Mouse (Mus musculus) ES-Bruce4 (cell line): ENCODE data around the gene Defb30. TPM values are rescaled to one million over a fixed set of nuclear protein-coding genes. Genes with fewer than 3 reads are reported as not detected.
A peak's percentile ranks its signal among the peaks of the same experiment; 100 is the strongest.

Source experiments
- H3K27ac ChIP-seq: 2 replicates; pipeline ENCODE4 v1.5.1; 2012; ENCODE audit warnings: low read length, inconsistent platforms; ENCODE audit not compliant: insufficient read depth
- H3K27me3 ChIP-seq: 2 replicates; pipeline ENCODE4 v1.6.1; 2012; ENCODE audit warnings: mild to moderate bottlenecking, low read length, inconsistent platforms; ENCODE audit not compliant: control insufficient read depth, poor library complexity, insufficient read depth, severe bottlenecking
- H3K36me3 ChIP-seq: 2 replicates; pipeline ENCODE4 v1.6.1; 2012; ENCODE audit warnings: inconsistent platforms, mild to moderate bottlenecking, low read length, moderate library complexity; ENCODE audit not compliant: control insufficient read depth, poor library complexity, insufficient read depth, severe bottlenecking
- H3K4me1 ChIP-seq: one replicate; pipeline ENCODE4 v1.8.1; 2011; ENCODE audit warnings: low read length; ENCODE audit not compliant: control insufficient read depth, insufficient read depth
- H3K4me3 ChIP-seq: 2 replicates; pipeline ENCODE4 v1.5.1; 2011; ENCODE audit warnings: low read depth, mild to moderate bottlenecking, low read length
- H3K9ac ChIP-seq: 2 replicates; pipeline ENCODE4 v1.6.1; 2012; ENCODE audit warnings: low read depth, mild to moderate bottlenecking, inconsistent platforms; ENCODE audit not compliant: poor library complexity, severe bottlenecking
- H3K9me3 ChIP-seq: replicated peaks from 2 replicates; pipeline ENCODE4 v1.6.1; 2012; ENCODE audit warnings: mild to moderate bottlenecking, low read length, inconsistent platforms; ENCODE audit not compliant: control insufficient read depth, poor library complexity, insufficient read depth, severe bottlenecking
- CTCF ChIP-seq: IDR thresholded peaks from one replicate; pipeline ENCODE4 v1.8.1; 2011; ENCODE audit warnings: low read depth, low read length
- EP300 ChIP-seq: IDR thresholded peaks from 2 replicates; pipeline ENCODE4 v1.6.1; 2011; ENCODE audit warnings: low read depth, low read length; ENCODE audit not compliant: insufficient read depth
- POLR2A ChIP-seq: IDR thresholded peaks from one replicate; pipeline ENCODE4 v1.8.1; 2011; ENCODE audit warnings: low read length; ENCODE audit not compliant: insufficient read depth
- polyA plus RNA-seq: library from polyadenylated mRNA; stranded (reverse); fragments of >200 nt; gene quantifications from 2 replicates; pipeline ENCODE4 v1.2.4, GENCODE M21; 2011; ENCODE audit warnings: low read depth; ENCODE audit not compliant: missing spikeins, insufficient read depth, insufficient read length

Defb30 gene
- polyA plus RNA-seq, 1 experiment: not detected

- Histone ChIP-seq H3K9ac (no peak overlapping the region), H3K27me3 (no peaks in the 10 kb centered on the region), H3K36me3 (no peaks in the 10 kb centered on the region), H3K4me1 (peaks cover 2% of the 10 kb centered on the region), H3K4me3 (no peak overlapping the region), H3K27ac (no peak overlapping the region), H3K9me3 (peaks cover 4% of the 10 kb centered on the region)
- no peak for TF ChIP-seq POLR2A
- TF ChIP-seq CTCF: no peak
- TF ChIP-seq EP300: no peak
Observed at GRCm38 (mm10) chr14:63054729-63055128, 5.0 kb upstream of the Defb30 start.

- Histone ChIP-seq H3K27ac (no peak overlapping the region), H3K9ac (no peak overlapping the region), H3K9me3 (no peaks in the 10 kb centered on the region), H3K4me1 (peaks cover 2% of the 10 kb centered on the region), H3K27me3 (no peaks in the 10 kb centered on the region), H3K4me3 (no peak overlapping the region), H3K36me3 (no peaks in the 10 kb centered on the region)
- TF ChIP-seq EP300 (no peak), CTCF (peak; percentile 78), POLR2A (no peak)
Observed at GRCm38 (mm10) chr14:63050769-63051168, 1.0 kb upstream of the Defb30 start.

GRCm38 (mm10) chr14:63046691-63047090, 3.1 kb downstream of the Defb30 start, which contains the start of gene Defb42:
TSS of gene Defb42 (plus strand) at chr14:63046991.
- H3K9me3 ChIP-seq: no peaks in the 10 kb centered on the region
- no peak within 1 kb of the TSS for H3K4me3 ChIP-seq
- no peak within 1 kb of the TSS for H3K9ac ChIP-seq
- H3K27ac ChIP-seq: no peak within 1 kb of the TSS
- H3K36me3 ChIP-seq: no peaks in the 10 kb centered on the region
- TF ChIP-seq POLR2A (no peak), EP300 (no peak), CTCF (no peak)
- no peaks in the 10 kb centered on the region for H3K27me3 ChIP-seq
- peaks cover 2% of the 10 kb centered on the region for H3K4me1 ChIP-seq

- no peak overlapping the region for H3K27ac ChIP-seq
- no peaks in the 10 kb centered on the region for H3K4me1 ChIP-seq
- H3K4me3 ChIP-seq: no peak overlapping the region
- H3K36me3 ChIP-seq: no peaks in the 10 kb centered on the region
- no peaks in the 10 kb centered on the region for H3K9me3 ChIP-seq
- no peak overlapping the region for H3K9ac ChIP-seq
- TF ChIP-seq POLR2A (no peak), EP300 (no peak), CTCF (no peak)
- H3K27me3 ChIP-seq: no peaks in the 10 kb centered on the region
Observed at GRCm38 (mm10) chr14:63020524-63021156, 29.1 kb downstream of the Defb30 start.

- Histone ChIP-seq H3K36me3 (no peaks in the 10 kb centered on the region), H3K9me3 (no peaks in the 10 kb centered on the region), H3K9ac (no peak overlapping the region), H3K27ac (no peak overlapping the region), H3K27me3 (no peaks in the 10 kb centered on the region), H3K4me3 (no peak overlapping the region), H3K4me1 (no peaks in the 10 kb centered on the region)
- no peak for TF ChIP-seq POLR2A
- no peak for TF ChIP-seq CTCF
- no peak for TF ChIP-seq EP300
Observed at GRCm38 (mm10) chr14:63014667-63015066, 35.1 kb downstream of the Defb30 start.

GRCm38 (mm10) chr14:63013082-63013481, 36.7 kb downstream of the Defb30 start:
- H3K4me1 ChIP-seq: no peaks in the 10 kb centered on the region
- no peak overlapping the region for H3K9ac ChIP-seq
- H3K27ac ChIP-seq: no peak overlapping the region
- no peaks in the 10 kb centered on the region for H3K36me3 ChIP-seq
- no peaks in the 10 kb centered on the region for H3K9me3 ChIP-seq
- no peak overlapping the region for H3K4me3 ChIP-seq
- H3K27me3 ChIP-seq: no peaks in the 10 kb centered on the region
- TF ChIP-seq POLR2A: no peak
- no peak for TF ChIP-seq CTCF
- no peak for TF ChIP-seq EP300
